In the genomic region with DNA sequence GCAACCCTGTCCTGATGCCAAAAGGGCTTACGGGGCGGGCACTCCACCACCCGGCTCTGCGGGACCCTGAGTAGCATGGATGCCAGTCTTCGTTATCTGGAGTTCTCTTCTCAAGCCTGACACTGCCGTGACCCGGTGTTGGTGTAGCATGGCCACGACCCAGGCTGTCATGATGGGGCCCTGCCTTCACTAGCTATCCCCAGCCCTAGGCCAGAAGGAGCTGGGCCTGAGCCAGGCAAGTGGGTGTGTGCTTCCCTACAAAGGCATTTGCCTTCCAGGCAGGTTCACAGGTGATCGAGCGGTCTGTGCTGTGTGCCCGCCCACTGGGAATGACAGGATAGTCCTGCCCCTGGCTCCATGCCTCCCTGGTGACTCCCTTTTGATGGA, we compare ENCODE assay signal across 8 mouse cellular contexts. TPM values are rescaled to one million over a fixed set of nuclear protein-coding genes. Genes with fewer than 3 reads are reported as not detected.
DNase-seq lines count a peak whose midpoint lies in the region; ATAC-seq and TF ChIP-seq lines count a peak whose summit lies in the region.

No protein-coding gene starts in this region.

- H3K4me1 ChIP-seq in cerebellum, adult 2 months (ENCODE audit: control insufficient read depth, insufficient read depth, low read length) = peaks cover 69% of the 10 kb centered on the region
- H3K4me1 ChIP-seq in intestine, postnatal 0 days (replicated peaks; ENCODE audit: control insufficient read depth, insufficient read depth, low read length) = 0 out of 2 replicates have a peak, but pooled peaks cover 2% of the 10 kb centered on the region
- peaks cover 4% of the 10 kb centered on the region for H3K4me1 ChIP-seq in liver, embryonic 16.5 days (ENCODE audit: control insufficient read depth, low read depth, low read length)
- H3K4me1 ChIP-seq in neural tube, embryonic 13.5 days (replicated peaks) = peaks cover 60% of the 10 kb centered on the region

- no peaks in the 10 kb centered on the region for H3K27me3 ChIP-seq in cerebellum, adult 2 months (ENCODE audit: control insufficient read depth, insufficient read depth, low read length)
- H3K27me3 ChIP-seq in intestine, postnatal 0 days (replicated peaks; ENCODE audit: control insufficient read depth, insufficient read depth, low read length) = no peaks in the 10 kb centered on the region
- peaks cover 14% of the 10 kb centered on the region; the same call in 1 of the 2 replicates for H3K27me3 ChIP-seq in liver, embryonic 16.5 days (ENCODE audit: control insufficient read depth, insufficient read depth, low read depth, low read length)
- no peaks in the 10 kb centered on the region for H3K27me3 ChIP-seq in neural tube, embryonic 13.5 days

- no peaks in the 10 kb centered on the region for H3K36me3 ChIP-seq in intestine, postnatal 0 days (ENCODE audit: control insufficient read depth, insufficient read depth)
- H3K36me3 ChIP-seq in liver, embryonic 16.5 days (ENCODE audit: control insufficient read depth, insufficient read depth) = no peaks in the 10 kb centered on the region
- H3K36me3 ChIP-seq in neural tube, embryonic 13.5 days = no peaks in the 10 kb centered on the region

- peak overlapping the region; percentile 98 for H3K27ac ChIP-seq in cerebellum, adult 2 months (ENCODE audit: insufficient read depth, low read length)
- H3K27ac ChIP-seq in intestine, postnatal 0 days (ENCODE audit: low read depth, low read length) = peak overlapping the region; percentile 71; the same call in 1 of the 2 replicates
- H3K27ac ChIP-seq in liver, embryonic 16.5 days (ENCODE audit: low read length) = 0 out of 2 replicates have a peak overlapping the region, but pooled peaks have one; percentile 33
- H3K27ac ChIP-seq in neural tube, embryonic 13.5 days (replicated peaks) = peak overlapping the region; percentile 98

- no peak for TF ChIP-seq CTCF in cerebellum, adult 2 months (IDR thresholded peaks at IDR 0.05; ENCODE audit: borderline replicate concordance, insufficient read depth, low read depth, low read length)
- TF ChIP-seq CTCF in intestine, postnatal 0 days (IDR thresholded peaks at IDR 0.05; ENCODE audit: low read depth) = no peak

- peak overlapping the region; percentile 66 for H3K9ac ChIP-seq in intestine, postnatal 0 days (ENCODE audit: low read depth, low read length)
- peak overlapping the region; percentile 64 for H3K9ac ChIP-seq in liver, embryonic 16.5 days (ENCODE audit: low read depth, low read length)
- H3K9ac ChIP-seq in neural tube, embryonic 13.5 days = peak overlapping the region; percentile 94

- peak overlapping the region; percentile 85 for H3K4me2 ChIP-seq in intestine, postnatal 0 days (replicated peaks; ENCODE audit: low read depth)
- H3K4me2 ChIP-seq in liver, embryonic 16.5 days (ENCODE audit: low read depth, low read length) = peak overlapping the region; percentile 82
- H3K4me2 ChIP-seq in neural tube, embryonic 13.5 days = peak overlapping the region; percentile 99

- H3K9me3 ChIP-seq in intestine, postnatal 0 days (ENCODE audit: control insufficient read depth) = no peaks in the 10 kb centered on the region
- no peaks in the 10 kb centered on the region for H3K9me3 ChIP-seq in liver, embryonic 16.5 days (replicated peaks; ENCODE audit: control insufficient read depth, low read length)
- no peaks in the 10 kb centered on the region for H3K9me3 ChIP-seq in neural tube, embryonic 13.5 days

- ATAC-seq in intestine, postnatal 0 days = peak; percentile 44
- ATAC-seq in liver, embryonic 16.5 days (ENCODE audit: low read depth) = peak; percentile 45; the same call in 1 of the 2 replicates
- ATAC-seq in neural tube, embryonic 13.5 days (ENCODE audit: low read depth) = peak; percentile 54

- DNase-seq in right cerebral cortex, adult 18-20 months = peak; percentile 51
- DNase-seq in right cerebral cortex, postnatal 14 days = no peak
- DNase-seq in cerebellum, adult 2 months = peak; percentile 86 to 89
- DNase-seq in gastrocnemius, postnatal 10 days = peak; percentile 65
- no peak for DNase-seq in spleen, postnatal 14 days (ENCODE audit: low spot score in 2 of 2)

- peak; percentile 28; the same call in 1 of the 2 replicates for TF ChIP-seq POLR2A in cerebellum, adult 2 months (IDR thresholded peaks at IDR 0.05; ENCODE audit: borderline replicate concordance, insufficient read depth, low read length)

- 2% methylated on average over 11 of the region's 11 CpGs for WGBS in cerebellum, adult 2 months
- 0% methylated on average over 11 of the region's 11 CpGs for WGBS in intestine, postnatal 0 days
- 5% methylated on average over 11 of the region's 11 CpGs for WGBS in liver, embryonic 16.5 days (ENCODE audit: insufficient replicate concordance)
- 2% methylated on average over 11 of the region's 11 CpGs for WGBS in neural tube, embryonic 13.5 days

- peak overlapping the region; percentile 78 for H3K4me3 ChIP-seq in cerebellum, adult 2 months (replicated peaks; ENCODE audit: insufficient read depth, low read depth, low read length)
- H3K4me3 ChIP-seq in intestine, postnatal 0 days (ENCODE audit: low read depth, low read length) = peak overlapping the region; percentile 72
- H3K4me3 ChIP-seq in liver, embryonic 16.5 days (ENCODE audit: low read depth, low read length) = peak overlapping the region; percentile 67
- peak overlapping the region; percentile 95 for H3K4me3 ChIP-seq in neural tube, embryonic 13.5 days

RNA-seq across cellular contexts. Expression of gene Gpsm1, which starts 0.6 kb away (rescaled TPM):
- 126 and 137 TPM in 2 replicates for polyA plus RNA-seq in cerebellum, adult 2 months (2012; rRNA removed)
- 10 to 100 TPM; 12.9 to 16.6 TPM for total RNA-seq in gastrocnemius, postnatal 10 days (2021)
- polyA plus RNA-seq in intestine, postnatal 0 days (2015; fragmentation: Nextera tagmentation; extraction: Ambion mirVana) = 6.3 and 6.9 TPM in 2 replicates
- 2.3 and 3.0 TPM in 2 replicates for polyA plus RNA-seq in liver, embryonic 16.5 days (2015; fragmentation: Nextera tagmentation; extraction: Ambion mirVana)
- 109 and 114 TPM in 2 replicates for polyA plus RNA-seq in neural tube, embryonic 13.5 days (2015; fragmentation: Nextera tagmentation; extraction: Ambion mirVana)

RNA-seq across cellular contexts. Expression of gene Ccdc187, which starts 21.6 kb away (rescaled TPM):
- polyA plus RNA-seq in cerebellum, adult 2 months (2012; rRNA removed) = 2.7 and 3.0 TPM in 2 replicates
- total RNA-seq in gastrocnemius, postnatal 10 days (2021) = under 1 TPM; 0.09 to 0.14 TPM
- 0.09 and 0.21 TPM in 2 replicates for polyA plus RNA-seq in intestine, postnatal 0 days (2015; fragmentation: Nextera tagmentation; extraction: Ambion mirVana)
- 0.01 and 0.05 TPM in 2 replicates for polyA plus RNA-seq in liver, embryonic 16.5 days (2015; fragmentation: Nextera tagmentation; extraction: Ambion mirVana)
- polyA plus RNA-seq in neural tube, embryonic 13.5 days (2015; fragmentation: Nextera tagmentation; extraction: Ambion mirVana) = 0.06 and 0.08 TPM in 2 replicates

RNA-seq across cellular contexts. Expression of gene Dnlz, which starts 36.0 kb away (rescaled TPM):
- 32.6 and 34.9 TPM in 2 replicates for polyA plus RNA-seq in cerebellum, adult 2 months (2012; rRNA removed)
- 10 to 100 TPM; 18.0 to 18.9 TPM for total RNA-seq in gastrocnemius, postnatal 10 days (2021)
- polyA plus RNA-seq in intestine, postnatal 0 days (2015; fragmentation: Nextera tagmentation; extraction: Ambion mirVana) = 16.4 and 17.0 TPM in 2 replicates
- polyA plus RNA-seq in liver, embryonic 16.5 days (2015; fragmentation: Nextera tagmentation; extraction: Ambion mirVana) = 7.2 and 8.0 TPM in 2 replicates
- 30.1 and 34.2 TPM in 2 replicates for polyA plus RNA-seq in neural tube, embryonic 13.5 days (2015; fragmentation: Nextera tagmentation; extraction: Ambion mirVana)

RNA-seq across cellular contexts. Expression of gene Card9, which starts 44.8 kb away (rescaled TPM):
- polyA plus RNA-seq in cerebellum, adult 2 months (2012; rRNA removed) = 5.7 and 6.2 TPM in 2 replicates
- 1 to 10 TPM in 1 of 2 experiments, under 1 TPM in 1; 0.82 to 1.5 TPM for total RNA-seq in gastrocnemius, postnatal 10 days (2021)
- polyA plus RNA-seq in intestine, postnatal 0 days (2015; fragmentation: Nextera tagmentation; extraction: Ambion mirVana) = 0.26 and 0.33 TPM in 2 replicates
- polyA plus RNA-seq in liver, embryonic 16.5 days (2015; fragmentation: Nextera tagmentation; extraction: Ambion mirVana) = 1.7 and 3.0 TPM in 2 replicates
- polyA plus RNA-seq in neural tube, embryonic 13.5 days (2015; fragmentation: Nextera tagmentation; extraction: Ambion mirVana) = 1.3 and 2.0 TPM in 2 replicates

Comparison
In these comparisons a context has a peak if more than half of its experiments do, and no peak if none do; other contexts are left out.
1. DNase-seq: peak in right cerebral cortex, adult 18-20 months (single experiment), cerebellum, adult 2 months (2 of 2) and gastrocnemius, postnatal 10 days (single experiment); none in right cerebral cortex, postnatal 14 days (single experiment) and spleen, postnatal 14 days (0 of 2).
2. H3K27ac ChIP-seq: peak in every context shown above with its lines; median percentile 98 in cerebellum, adult 2 months; 98 in neural tube, embryonic 13.5 days; 71 in intestine, postnatal 0 days; 33 in liver, embryonic 16.5 days.
3. RNA of gene Gpsm1, which starts 0.6 kb away (polyA plus RNA-seq): 126 to 137 TPM in cerebellum, adult 2 months and 109 to 114 TPM in neural tube, embryonic 13.5 days; 6.3 to 6.9 TPM in intestine, postnatal 0 days and 2.3 to 3.0 TPM in liver, embryonic 16.5 days; every median in the first group is over 10 times any median in the second.
4. Peak in every context shown above with its lines, with median percentiles within 50 percentile points of each other: H3K4me3 ChIP-seq, ATAC-seq, H3K4me2 ChIP-seq and H3K9ac ChIP-seq.